Mouse (Mus musculus) heart, embryonic 14.5 days (tissue): Measurements from ENCODE around the gene Parp1. TPM values are rescaled to one million over a fixed set of nuclear protein-coding genes. Genes with fewer than 3 reads are reported as not detected.

Experiments used
- ATAC-seq: fragments of 200-750 bp; cut with Nextera tagmentation; 2 replicates; pipeline ENCODE4 v1.8.0; 2017; ENCODE audit warnings: low read depth, moderate TSS enrichment; ENCODE audit not compliant: insufficient number of reproducible peaks, insufficient read depth, low FRiP score
- H3K27ac ChIP-seq, 2 experiments: fragments of 200-500 bp in 1 of 2; fragments of 300-500 bp in 1 of 2; sonication (generic) in 1 of 2; replicated peaks in 1 of 2; 2 replicates each; pipeline ENCODE4 v1.5.1; 2012 to 2014; ENCODE audit warnings: low read depth in 2 of 2, low read length in 2 of 2, control low read depth in 1 of 2, mild to moderate bottlenecking in 1 of 2, mixed read lengths in 1 of 2; ENCODE audit not compliant: control insufficient read depth in 1 of 2, insufficient read depth in 1 of 2
- H3K27me3 ChIP-seq: fragments of 300-500 bp; sonication (generic); 2 replicates; pipeline ENCODE4 v1.6.1; 2014; ENCODE audit warnings: mild to moderate bottlenecking, low read length, control low read depth; ENCODE audit not compliant: control insufficient read depth, insufficient read depth
- H3K36me3 ChIP-seq: fragments of 300-500 bp; sonication (generic); 2 replicates; pipeline ENCODE4 v1.6.1; 2014; ENCODE audit warnings: mild to moderate bottlenecking, control low read depth, low read length, mixed read lengths; ENCODE audit not compliant: control insufficient read depth, insufficient read depth
- H3K4me1 ChIP-seq, 2 experiments: fragments of 200-500 bp in 1 of 2; fragments of 300-500 bp in 1 of 2; sonication (generic) in 1 of 2; 2 replicates each; pipeline ENCODE4 v1.6.1; 2012 to 2014; ENCODE audit warnings: low read length in 2 of 2, control low read depth in 1 of 2, mixed read lengths in 1 of 2; ENCODE audit not compliant: control insufficient read depth in 2 of 2, insufficient read depth in 2 of 2
- H3K4me2 ChIP-seq: fragments of 300-500 bp; sonication (generic); 2 replicates; pipeline ENCODE4 v1.6.1; 2014; ENCODE audit warnings: mild to moderate bottlenecking, low read length
- H3K4me3 ChIP-seq, 2 experiments: fragments of 200-500 bp in 1 of 2; fragments of 300-500 bp in 1 of 2; sonication (generic) in 1 of 2; 2 replicates each; pipeline ENCODE4 v1.5.1; 2012 to 2014; ENCODE audit warnings: low read length in 2 of 2, mild to moderate bottlenecking in 2 of 2, control low read depth in 1 of 2, low read depth in 1 of 2, moderate library complexity in 1 of 2; ENCODE audit not compliant: control insufficient read depth in 1 of 2, insufficient read depth in 1 of 2
- H3K9ac ChIP-seq: fragments of 300-500 bp; sonication (generic); 2 replicates; pipeline ENCODE4 v1.6.1; 2014; ENCODE audit warnings: mild to moderate bottlenecking, low read length
- H3K9me3 ChIP-seq: fragments of 300-500 bp; sonication (generic); 2 replicates; pipeline ENCODE4 v1.6.1; 2016; ENCODE audit warnings: low read length, control low read depth; ENCODE audit not compliant: control insufficient read depth
- WGBS: fragments of 180-500 bp; shearing (Covaris S2); extraction: QIAGEN DNeasy Blood & Tissue Kit; methylation state at CpG from one replicate; pipeline ENCODE4 v1.1.7; 2014; 5-methylcytosine and 5-hydroxymethylcytosine counted together
- polyA plus RNA-seq: library from polyadenylated mRNA; unstranded; fragments of >200 nt; fragmentation: Nextera tagmentation; extraction: Ambion mirVana; gene quantifications from 2 replicates; pipeline ENCODE4 v1.2.1, GENCODE M21; 2014

The Parp1 gene
- polyA plus RNA-seq = 78.1 and 85.2 TPM in 2 replicates

GRCm38 (mm10) chr1:180568761-180569452 is at the start of gene Parp1:
TSS of gene Parp1 (plus strand) at chr1:180568924.
- peak within 1 kb of the TSS; percentile 63 to 90 for H3K27ac ChIP-seq
- peaks cover 17 to 37% of the 10 kb centered on the region in 2 experiments for H3K4me1 ChIP-seq
- no peaks in the 10 kb centered on the region for H3K9me3 ChIP-seq
- H3K4me3 ChIP-seq = peak within 1 kb of the TSS; percentile 72 to 91
- peak within 1 kb of the TSS; percentile 95 for H3K4me2 ChIP-seq
- no peaks in the 10 kb centered on the region for H3K27me3 ChIP-seq
- H3K9ac ChIP-seq = peak within 1 kb of the TSS; percentile 93
- WGBS = under 1% methylated on average over 66 of the region's 67 CpGs
- peak; percentile 98 for ATAC-seq
- peaks cover 9% of the 10 kb centered on the region for H3K36me3 ChIP-seq

GRCm38 (mm10) chr1:180519520-180519919 is 49.2 kb upstream of the Parp1 start:
- no peaks in the 10 kb centered on the region for H3K9me3 ChIP-seq
- no peak overlapping the region for H3K4me3 ChIP-seq
- H3K9ac ChIP-seq = no peak overlapping the region
- peaks cover 63% of the 10 kb centered on the region for H3K27me3 ChIP-seq
- peaks cover 11 to 21% of the 10 kb centered on the region in 2 experiments for H3K4me1 ChIP-seq
- 78% methylated on average over 8 of the region's 8 CpGs for WGBS
- ATAC-seq = no peak
- no peak overlapping the region for H3K4me2 ChIP-seq
- no peak overlapping the region for H3K27ac ChIP-seq
- no peaks in the 10 kb centered on the region for H3K36me3 ChIP-seq

- Histone ChIP-seq H3K27me3 (peaks cover 62% of the 10 kb centered on the region), H3K4me3 (no peak overlapping the region), H3K36me3 (no peaks in the 10 kb centered on the region), H3K27ac (no peak overlapping the region), H3K9me3 (no peaks in the 10 kb centered on the region), H3K4me1 (peaks cover 11 to 21% of the 10 kb centered on the region in 2 experiments), H3K4me2 (no peak overlapping the region), H3K9ac (no peak overlapping the region)
- 63% methylated on average over 7 of the region's 7 CpGs for WGBS
- ATAC-seq = no peak
These were observed 48.5 kb upstream of the Parp1 start for GRCm38 (mm10) chr1:180520190-180520589.

DNA sequence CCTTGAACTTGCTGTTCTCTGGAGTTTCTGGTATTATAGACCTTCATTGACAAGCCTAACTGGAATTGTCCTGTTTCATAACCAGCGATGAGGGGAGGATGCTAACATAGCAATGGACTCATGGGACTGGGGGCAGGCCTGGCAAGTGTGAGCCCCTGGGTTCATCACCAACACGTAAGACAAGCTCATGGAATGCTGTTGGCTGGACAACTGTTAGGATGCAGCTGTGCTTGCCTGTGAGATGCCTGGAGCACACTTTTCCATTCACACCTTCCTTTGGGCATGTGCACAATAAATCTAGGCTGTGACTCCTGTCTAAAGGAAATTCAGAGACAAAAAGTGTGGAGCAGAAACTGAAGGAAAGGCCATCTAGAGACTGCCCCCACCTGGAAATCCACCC is 45.4 kb upstream of the Parp1 start:
- Histone ChIP-seq H3K4me1 (no peaks in the 10 kb centered on the region), H3K27ac (no peak overlapping the region), H3K27me3 (peaks cover 50% of the 10 kb centered on the region), H3K4me2 (no peak overlapping the region), H3K36me3 (no peaks in the 10 kb centered on the region), H3K9me3 (no peaks in the 10 kb centered on the region), H3K9ac (no peak overlapping the region), H3K4me3 (no peak overlapping the region)
- 63% methylated on average over 2 of the region's 2 CpGs for WGBS
- no peak for ATAC-seq

DNA sequence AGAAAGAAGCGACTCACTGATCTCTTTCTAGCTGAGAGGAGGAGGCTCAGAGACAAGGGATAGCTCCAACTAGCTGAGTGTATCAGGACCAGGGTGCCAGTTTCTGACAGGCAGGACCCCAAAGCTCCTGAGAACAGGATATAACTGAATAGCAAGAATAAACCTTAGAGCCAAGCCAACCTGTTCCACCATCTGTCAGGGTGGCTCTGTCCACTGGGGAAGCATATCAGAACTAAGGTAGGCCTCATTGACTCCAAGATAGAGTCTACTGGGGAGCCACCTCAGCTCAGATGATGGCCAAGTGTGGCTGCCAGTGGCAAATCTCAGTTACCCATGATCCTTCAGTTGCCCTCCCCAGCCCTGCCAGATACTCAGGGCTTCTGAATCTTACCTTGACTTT is 43.4 kb upstream of the Parp1 start:
- Histone ChIP-seq H3K9me3 (no peaks in the 10 kb centered on the region), H3K4me1 (no peaks in the 10 kb centered on the region), H3K36me3 (no peaks in the 10 kb centered on the region), H3K27me3 (peaks cover 31% of the 10 kb centered on the region), H3K4me3 (no peak overlapping the region), H3K4me2 (no peak overlapping the region), H3K9ac (no peak overlapping the region), H3K27ac (no peak overlapping the region)
- 57% methylated on average over 1 of the region's 1 CpGs for WGBS
- no peak for ATAC-seq

DNA sequence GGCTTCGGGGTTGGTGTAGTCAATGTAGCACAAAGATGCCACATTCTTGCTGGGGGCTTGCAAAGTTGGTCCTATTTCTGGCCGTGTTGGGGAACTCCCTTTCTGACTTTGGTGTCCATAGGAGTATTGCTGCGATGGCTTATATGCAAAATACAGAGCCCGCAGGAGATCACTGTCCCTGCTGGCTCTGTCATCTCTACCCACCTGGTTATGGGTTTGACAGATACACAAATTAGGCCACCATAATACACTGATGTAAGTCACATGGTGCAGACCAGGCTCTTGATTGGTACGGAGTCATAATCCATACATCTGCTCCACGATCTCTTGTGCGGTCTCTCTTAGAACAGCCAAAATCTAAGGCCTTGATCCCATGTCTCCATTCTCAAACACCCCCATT is 38.9 kb upstream of the Parp1 start:
- peaks cover 11% of the 10 kb centered on the region for H3K9me3 ChIP-seq
- no peak overlapping the region for H3K4me2 ChIP-seq
- no peak overlapping the region for H3K9ac ChIP-seq
- H3K4me3 ChIP-seq = no peak overlapping the region
- H3K36me3 ChIP-seq = no peaks in the 10 kb centered on the region
- 89% methylated on average over 7 of the region's 7 CpGs for WGBS
- ATAC-seq = no peak
- no peak overlapping the region for H3K27ac ChIP-seq
- no peaks in the 10 kb centered on the region; the same call in 1 of the 2 replicates for H3K27me3 ChIP-seq
- no peaks in the 10 kb centered on the region for H3K4me1 ChIP-seq

DNA sequence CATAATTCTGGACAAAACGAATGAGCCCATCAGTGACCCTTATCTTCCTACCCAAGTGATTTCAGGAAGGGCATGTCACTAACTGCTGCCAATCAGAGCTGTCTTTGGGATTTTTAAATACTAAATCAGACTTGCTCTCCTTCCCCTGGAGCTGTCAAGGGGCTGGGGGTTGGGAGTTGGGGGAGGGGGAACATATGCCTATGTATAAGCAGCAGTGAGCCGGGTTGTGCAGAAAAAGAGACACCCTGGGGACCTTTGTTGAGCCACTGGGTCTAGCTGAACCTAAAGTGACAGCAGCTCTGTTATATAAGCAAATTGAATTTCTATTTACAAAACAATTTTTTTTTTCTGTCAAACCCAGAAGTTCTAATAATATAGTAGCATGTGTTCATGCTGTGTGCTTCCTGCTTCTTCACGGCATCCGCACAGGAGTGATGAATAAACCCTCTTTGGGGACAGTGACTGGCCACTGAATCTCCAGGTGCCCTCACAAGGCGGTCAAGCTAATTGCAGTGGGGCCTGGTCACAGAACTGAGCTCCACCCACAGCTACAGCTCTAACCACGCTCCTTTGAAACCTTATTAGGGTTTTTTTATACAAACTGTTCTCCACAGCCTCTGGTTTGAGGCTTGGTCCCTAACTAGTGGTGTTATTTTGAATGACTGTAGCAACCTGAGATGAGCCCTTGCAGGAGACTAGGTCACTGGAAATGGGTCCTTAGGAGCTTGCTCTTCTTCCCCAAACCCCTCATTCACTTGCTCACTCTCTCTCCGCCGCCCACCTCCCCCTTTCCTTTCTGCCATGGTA is 38.1 kb upstream of the Parp1 start:
- WGBS = 65% methylated on average over 8 of the region's 8 CpGs
- Histone ChIP-seq H3K9ac (no peak overlapping the region), H3K4me3 (no peak overlapping the region), H3K36me3 (no peaks in the 10 kb centered on the region), H3K27ac (no peak overlapping the region), H3K27me3 (no peaks in the 10 kb centered on the region; the same call in 1 of the 2 replicates), H3K4me2 (no peak overlapping the region), H3K4me1 (no peaks in the 10 kb centered on the region), H3K9me3 (peaks cover 11% of the 10 kb centered on the region)
- no peak for ATAC-seq
